Mouse (Mus musculus): ENCODE measurements around the gene Syne2. TPM values are rescaled to one million over a fixed set of nuclear protein-coding genes. Genes with fewer than 3 reads are reported as not detected.

The Syne2 gene
- 46.4 and 52.3 TPM in 2 replicates for polyA plus RNA-seq (2012; rRNA removed)

DNA sequence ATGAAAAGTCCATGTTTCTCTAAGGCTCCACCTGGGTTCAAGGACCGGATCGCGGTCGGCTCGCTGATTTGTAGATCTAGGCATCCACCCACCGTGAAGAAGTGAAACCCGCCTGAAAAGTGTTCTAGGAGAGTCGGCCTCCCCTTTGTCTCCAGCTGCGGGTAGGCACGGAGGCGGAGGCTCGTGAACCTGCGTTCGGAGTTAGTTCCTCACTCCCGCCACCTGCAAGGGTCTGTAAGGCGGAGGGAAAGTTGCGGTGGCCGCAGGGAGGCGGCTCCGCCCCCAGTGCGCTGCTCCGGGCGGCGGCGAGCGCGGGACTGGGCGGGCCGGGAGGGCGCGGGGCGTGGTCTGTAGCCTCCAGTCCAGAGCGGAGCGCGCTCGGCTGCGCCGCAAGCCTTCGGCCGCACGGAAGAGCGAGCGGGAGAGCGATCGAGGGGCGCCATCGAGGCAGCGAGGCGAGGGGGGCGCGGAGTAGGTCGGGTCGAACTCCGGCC is at the start of gene Syne2:
TSS of gene Syne2 (plus strand) at position 176 of the 494 bp plus-strand sequence.

Other genes starting within 250 kb of the Syne2 start
- gene Ppp2r5e, start 221.9 kb upstream of the Syne2 start, polyA plus RNA-seq (2012; rRNA removed): 23.3 and 26.2 TPM in 2 replicates
- 1.6 and 2.4 TPM in 2 replicates for gene Wdr89, start 148.6 kb upstream of the Syne2 start, polyA plus RNA-seq (2012; rRNA removed)
- 24.5 and 33.4 TPM in 2 replicates for gene Sgpp1, start 82.4 kb upstream of the Syne2 start, polyA plus RNA-seq (2012; rRNA removed)

Measured in colon, adult 2 months (tissue).